Mouse (Mus musculus): ENCODE results near the gene Bzw2.

Bzw2 gene

DNA sequence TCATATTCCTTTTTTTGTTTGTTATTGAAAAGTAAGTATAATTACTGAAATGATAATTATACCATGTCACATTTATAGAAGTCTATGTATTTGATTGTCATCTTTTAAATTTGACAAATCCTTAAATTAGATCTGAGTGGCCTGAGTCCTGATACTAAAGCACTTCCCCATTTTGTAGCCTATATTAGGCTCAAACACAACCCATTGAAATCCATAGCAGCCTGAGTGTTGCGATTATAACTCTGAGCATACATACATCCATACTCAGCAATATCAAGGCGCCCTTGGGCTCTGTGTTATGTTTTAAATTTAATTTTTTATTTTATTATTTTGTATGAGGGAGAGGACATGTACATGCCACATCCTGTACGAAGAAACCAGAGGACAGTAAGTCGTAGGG lies 87.6 kb downstream of the Bzw2 start:
- no peak for DNase-seq (ENCODE audit: low spot score)

DNA sequence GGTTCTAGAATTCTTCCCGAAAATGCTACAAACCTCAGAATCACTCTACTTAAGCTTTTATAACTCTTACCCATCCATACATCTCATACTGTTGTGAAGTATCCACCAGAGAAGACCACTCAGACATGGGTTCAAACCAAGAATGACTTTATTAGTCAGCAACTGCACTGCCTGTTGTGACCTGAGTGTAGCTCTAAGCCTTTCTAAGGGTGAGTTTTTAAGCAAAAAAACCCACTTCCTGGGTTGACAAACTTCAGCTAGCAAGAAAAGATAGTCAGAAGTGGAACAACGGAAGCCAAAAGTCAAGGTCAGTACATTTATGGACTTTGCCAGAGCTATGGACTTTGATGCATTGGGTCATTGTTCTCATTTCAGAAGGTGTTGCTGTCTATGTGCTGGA lies 90.3 kb downstream of the Bzw2 start:
- no peak for DNase-seq (ENCODE audit: low spot score)

DNA sequence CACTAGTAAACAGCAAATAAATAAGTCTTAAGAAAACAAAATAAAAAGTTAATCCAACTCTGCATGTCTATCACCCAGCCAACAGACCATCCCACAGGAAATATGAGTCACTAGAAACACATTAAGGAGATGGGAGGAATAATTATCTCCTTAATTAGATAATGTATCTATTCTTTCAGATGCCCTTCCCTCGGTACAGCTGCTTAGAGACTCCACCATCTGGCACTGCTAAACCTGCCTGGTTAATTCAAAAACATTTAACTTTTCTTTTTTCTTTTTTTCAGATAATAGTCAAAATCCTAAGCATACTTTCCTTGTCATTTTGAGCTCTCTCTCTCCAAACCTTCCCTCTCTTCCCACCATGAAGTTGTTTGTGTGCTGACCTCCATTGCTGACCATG lies 92.0 kb downstream of the Bzw2 start:
- DNase-seq (ENCODE audit: low spot score), result no peak

DNA sequence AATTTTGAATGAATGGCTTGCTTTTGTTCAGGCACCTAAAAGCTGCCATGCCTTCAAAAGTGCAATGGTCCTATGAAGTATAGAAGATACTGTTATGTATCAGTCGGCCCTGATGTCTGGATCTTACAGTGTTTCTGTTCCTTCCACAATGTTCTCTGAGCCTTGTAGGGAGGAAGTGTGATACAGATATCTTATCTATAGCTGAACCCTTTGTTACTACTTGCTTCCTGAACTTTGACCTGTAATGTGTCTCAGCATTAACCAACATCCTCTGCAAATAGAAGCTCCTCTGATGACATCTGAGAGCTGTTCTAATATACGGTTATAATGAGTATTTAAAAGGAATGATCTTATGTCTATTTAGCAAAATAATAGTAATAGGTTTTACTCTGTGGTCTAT lies 100.2 kb downstream of the Bzw2 start:
- DNase-seq (ENCODE audit: low spot score), result no peak

DNA sequence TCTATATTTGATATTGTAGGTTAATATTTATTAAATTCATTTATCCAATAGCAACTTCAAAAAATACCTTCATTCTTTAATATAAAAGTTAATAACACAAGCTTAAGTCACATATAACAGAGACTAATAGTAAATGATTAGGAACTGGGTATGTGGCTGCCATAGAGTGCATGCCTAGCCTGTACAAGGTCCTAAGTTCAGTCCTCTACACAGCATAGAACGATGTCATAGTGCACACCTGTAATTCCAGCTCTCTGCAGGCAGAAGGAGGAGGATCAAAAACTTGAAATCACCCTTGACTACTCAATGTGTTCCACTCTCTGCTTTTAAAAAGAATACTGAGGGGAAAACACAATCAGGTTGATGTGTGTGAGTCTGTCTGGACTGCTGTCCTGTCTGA lies 107.6 kb downstream of the Bzw2 start:
- no peak for DNase-seq (ENCODE audit: low spot score)

DNA sequence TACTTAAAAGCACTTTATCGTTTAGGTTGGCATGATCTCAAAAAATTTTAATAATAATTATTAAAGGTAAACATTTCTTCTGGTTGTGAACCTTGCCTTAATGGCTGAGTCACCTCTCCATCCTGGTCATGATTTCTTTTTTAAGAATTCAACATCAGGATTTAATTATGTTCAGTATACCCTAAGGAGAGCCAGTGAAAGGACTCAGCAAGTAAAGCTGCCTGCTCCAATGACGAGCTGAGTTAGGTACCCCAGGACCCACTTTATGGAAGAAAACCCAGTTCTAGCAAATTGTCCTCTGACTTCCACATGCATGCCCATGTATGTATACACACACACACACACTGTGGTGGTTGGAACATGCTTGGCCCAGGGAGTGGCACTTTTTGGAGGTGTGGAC lies 110.3 kb downstream of the Bzw2 start:
- no peak for DNase-seq (ENCODE audit: low spot score)

DNA sequence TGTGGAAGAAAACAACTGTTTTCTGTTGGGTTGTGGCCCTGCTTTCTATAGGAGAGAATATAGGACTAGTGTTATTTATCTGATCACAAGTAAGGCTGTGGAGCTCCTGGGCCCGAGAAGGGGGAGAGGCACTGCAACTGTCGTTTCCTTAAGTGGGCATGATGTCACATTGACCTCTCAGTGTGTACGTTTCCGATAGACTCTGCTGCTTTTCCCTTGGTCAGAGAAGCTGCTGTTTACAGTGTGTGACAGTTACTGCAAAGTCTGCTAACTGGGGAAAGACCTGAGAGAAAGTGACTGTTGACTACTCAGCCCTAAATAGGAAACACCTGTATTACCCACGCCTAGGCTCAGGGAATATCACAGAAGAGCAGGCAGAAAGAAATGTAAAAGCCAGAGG lies 111.7 kb downstream of the Bzw2 start:
- DNase-seq (ENCODE audit: low spot score), result no peak

DNA sequence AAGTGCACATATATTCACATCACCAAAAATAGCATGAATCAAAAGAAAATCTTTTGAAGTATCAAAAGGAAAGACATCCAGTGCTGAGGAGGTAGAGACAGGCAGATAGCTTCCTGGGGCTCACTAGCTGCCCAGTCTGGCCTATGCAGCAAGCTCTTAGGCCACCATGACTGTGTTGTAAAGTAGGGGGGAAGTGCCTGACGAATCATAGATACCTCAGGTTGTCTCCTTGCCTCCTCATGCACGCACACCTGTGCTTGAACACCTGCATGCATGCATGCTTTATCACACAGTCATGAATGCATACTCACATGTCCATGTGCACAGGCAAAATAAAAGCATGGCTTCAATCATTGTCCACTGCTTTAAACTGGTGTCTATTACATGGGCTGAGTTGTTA lies 113.2 kb downstream of the Bzw2 start:
- DNase-seq (ENCODE audit: low spot score), result no peak

DNA sequence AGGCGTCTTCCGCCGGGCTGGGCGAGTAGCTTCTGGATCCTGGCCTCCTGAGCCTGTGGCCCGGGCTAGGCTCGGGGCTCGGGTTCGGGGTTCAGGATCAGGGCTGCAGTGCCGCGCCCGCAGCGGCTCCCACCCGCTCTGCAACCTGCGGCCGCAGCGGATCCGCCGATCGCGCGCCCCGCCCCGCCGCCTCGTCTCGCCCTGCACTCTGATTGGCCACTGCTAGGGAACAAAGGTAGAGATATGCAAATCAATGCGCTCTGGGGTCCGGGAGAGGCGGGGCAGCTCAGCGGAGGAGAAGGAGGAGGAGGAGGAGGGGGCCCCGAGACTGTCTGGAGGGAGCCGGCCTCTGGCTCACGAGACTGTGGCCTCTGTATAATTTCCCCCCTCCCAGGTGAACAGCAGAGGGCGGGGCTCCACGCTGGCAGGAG lies 115.5 kb downstream of the Bzw2 start, which contains the start of gene Tspan13:
Tspan13 (minus strand) TSS at position 153 of the 431 bp plus-strand sequence.
- no peak for DNase-seq (ENCODE audit: low spot score)
